8 mouse cellular contexts compared by ENCODE assay signal in the genomic region with DNA sequence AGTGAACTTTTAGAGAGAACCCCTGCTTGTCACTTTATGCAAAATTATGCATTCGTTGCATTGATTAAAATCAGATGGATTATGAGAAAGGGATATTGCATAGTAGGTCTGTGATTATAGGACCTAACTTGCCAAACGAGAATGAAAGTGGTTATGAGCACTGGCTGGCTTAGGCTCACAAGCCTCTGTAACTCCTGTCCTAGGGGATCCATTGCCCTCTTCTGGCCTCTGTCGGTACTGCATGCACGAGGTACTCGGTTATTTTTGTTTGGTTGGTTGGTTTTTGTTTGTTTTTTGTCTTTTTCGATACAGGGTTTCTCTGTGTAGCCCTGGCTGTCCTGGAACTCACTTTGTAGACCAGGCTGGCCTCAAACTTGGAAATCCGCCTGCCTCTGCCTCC. TPM values are rescaled to one million over a fixed set of nuclear protein-coding genes. Genes with fewer than 3 reads are reported as not detected.
DNase-seq lines count a peak whose midpoint lies in the region; ATAC-seq and TF ChIP-seq lines count a peak whose summit lies in the region.

No protein-coding gene starts in this region.

- H3K9ac ChIP-seq in intestine, embryonic 15.5 days, result no peak overlapping the region
- H3K9ac ChIP-seq in limb, embryonic 14.5 days (ENCODE audit: low read depth, low read length, severe bottlenecking), result no peak overlapping the region

- no peaks in the 10 kb centered on the region for H3K4me1 ChIP-seq in intestine, embryonic 15.5 days (replicated peaks)
- no peaks in the 10 kb centered on the region for H3K4me1 ChIP-seq in limb, embryonic 14.5 days (ENCODE audit: control insufficient read depth, insufficient read depth, low read length)
- H3K4me1 ChIP-seq in thymus, adult 2 months (replicated peaks; ENCODE audit: control insufficient read depth, insufficient read depth, low read length), result 0 out of 2 replicates have a peak, but pooled peaks cover 2% of the 10 kb centered on the region

- H3K27ac ChIP-seq in intestine, embryonic 15.5 days, result no peak overlapping the region
- no peak overlapping the region for H3K27ac ChIP-seq in limb, embryonic 14.5 days (replicated peaks; ENCODE audit: low read depth, low read length)
- no peak overlapping the region for H3K27ac ChIP-seq in thymus, adult 2 months (ENCODE audit: control insufficient read depth, insufficient read depth, low read length)

- H3K4me2 ChIP-seq in intestine, embryonic 15.5 days (replicated peaks), result no peak overlapping the region
- no peak overlapping the region for H3K4me2 ChIP-seq in limb, embryonic 14.5 days (replicated peaks; ENCODE audit: low read depth, low read length, severe bottlenecking)

- H3K27me3 ChIP-seq in intestine, embryonic 15.5 days (replicated peaks), result no peaks in the 10 kb centered on the region
- H3K27me3 ChIP-seq in limb, embryonic 14.5 days (ENCODE audit: control insufficient read depth, insufficient read depth, low read length), result no peaks in the 10 kb centered on the region
- no peaks in the 10 kb centered on the region for H3K27me3 ChIP-seq in thymus, adult 2 months (ENCODE audit: control insufficient read depth, insufficient read depth, low read length)

- peak; percentile 60 for DNase-seq in ovary, postnatal 10 days (ENCODE audit: low spot score)
- DNase-seq in ovary, adult 18-20 months (ENCODE audit: low spot score), result no peak
- peak; percentile 80 to 84 for DNase-seq in cerebellum, adult 18-20 months
- peak; percentile 65 for DNase-seq in forelimb bud, embryonic 11.5 days (ENCODE audit: low read depth, low spot score)
- peak; percentile 53 for DNase-seq in limb, embryonic 14.5 days (ENCODE audit: low spot score)
- peak; percentile 58 to 74 for DNase-seq in natural killer cell, adult 2 months (ENCODE audit: low spot score in 2 of 2)
- DNase-seq in thymus, adult 2 months, result peak; percentile 80

- 14% methylated on average over 7 of the region's 7 CpGs for WGBS in intestine, embryonic 15.5 days
- 15% methylated on average over 7 of the region's 7 CpGs for WGBS in limb, embryonic 14.5 days
- WGBS in thymus, adult 2 months, result 14% methylated on average over 7 of the region's 7 CpGs

- no peak for TF ChIP-seq POLR2A in limb, embryonic 14.5 days (IDR thresholded peaks at IDR 0.05; ENCODE audit: borderline replicate concordance, extremely low read depth, insufficient read depth, insufficient read length)
- TF ChIP-seq POLR2A in thymus, adult 2 months (IDR thresholded peaks at IDR 0.05; ENCODE audit: control insufficient read depth, extremely low read depth, insufficient read depth, low read length, poor library complexity), result no peak

- peak; percentile 64; the same call in 1 of the 2 replicates for ATAC-seq in intestine, embryonic 15.5 days
- ATAC-seq in limb, embryonic 14.5 days (ENCODE audit: low FRiP score, low read depth), result peak; percentile 67; the same call in 1 of the 2 replicates

- H3K36me3 ChIP-seq in intestine, embryonic 15.5 days, result no peaks in the 10 kb centered on the region
- H3K36me3 ChIP-seq in limb, embryonic 14.5 days (ENCODE audit: control insufficient read depth, insufficient read depth, low read length), result no peaks in the 10 kb centered on the region
- H3K36me3 ChIP-seq in thymus, adult 2 months (ENCODE audit: control insufficient read depth, insufficient read depth, low read length), result no peaks in the 10 kb centered on the region

- H3K9me3 ChIP-seq in intestine, embryonic 15.5 days, result no peaks in the 10 kb centered on the region
- H3K9me3 ChIP-seq in limb, embryonic 14.5 days (ENCODE audit: control insufficient read depth, low read length), result no peaks in the 10 kb centered on the region

- TF ChIP-seq CTCF in thymus, adult 2 months (IDR thresholded peaks at IDR 0.05; ENCODE audit: borderline replicate concordance, control insufficient read depth, extremely low read depth, insufficient read depth, low read length, poor library complexity), result no peak

- H3K4me3 ChIP-seq in intestine, embryonic 15.5 days (replicated peaks), result no peak overlapping the region
- no peak overlapping the region for H3K4me3 ChIP-seq in limb, embryonic 14.5 days (replicated peaks; ENCODE audit: low read length)
- no peak overlapping the region for H3K4me3 ChIP-seq in thymus, adult 2 months (ENCODE audit: control insufficient read depth, insufficient read depth, low read length)

RNA-seq across cellular contexts. Expression of gene Gins2, which starts 18.8 kb away (rescaled TPM):
- 88.4 and 88.8 TPM in 2 replicates for polyA plus RNA-seq in intestine, embryonic 15.5 days (2015; fragmentation: Nextera tagmentation; extraction: Ambion mirVana)
- polyA plus RNA-seq in limb, embryonic 14.5 days (2012; rRNA removed), result 72.3 and 97.9 TPM in 2 replicates
- polyA plus RNA-seq in limb, embryonic 14.5 days (2014; fragmentation: Nextera tagmentation; extraction: Ambion mirVana), result 92.4 and 107 TPM in 2 replicates
- polyA plus RNA-seq in thymus, adult 2 months (2012; rRNA removed), result 48.3 and 69.1 TPM in 2 replicates

RNA-seq across cellular contexts. Expression of gene 1190005I06Rik, which starts 39.5 kb away (rescaled TPM):
- 1.3 and 2.5 TPM in 2 replicates for polyA plus RNA-seq in intestine, embryonic 15.5 days (2015; fragmentation: Nextera tagmentation; extraction: Ambion mirVana)
- 6.4 and 6.6 TPM in 2 replicates for polyA plus RNA-seq in limb, embryonic 14.5 days (2012; rRNA removed)
- polyA plus RNA-seq in limb, embryonic 14.5 days (2014; fragmentation: Nextera tagmentation; extraction: Ambion mirVana), result 8.3 and 8.7 TPM in 2 replicates
- 5.6 and 6.1 TPM in 2 replicates for polyA plus RNA-seq in thymus, adult 2 months (2012; rRNA removed)

RNA-seq across cellular contexts. Expression of gene Gm27021, which starts 60.0 kb away (rescaled TPM):
- polyA plus RNA-seq in intestine, embryonic 15.5 days (2015; fragmentation: Nextera tagmentation; extraction: Ambion mirVana), result 2.0 and 2.2 TPM in 2 replicates
- polyA plus RNA-seq in limb, embryonic 14.5 days (2012; rRNA removed), result 3.4 and 4.3 TPM in 2 replicates
- polyA plus RNA-seq in limb, embryonic 14.5 days (2014; fragmentation: Nextera tagmentation; extraction: Ambion mirVana), result 2.2 and 3.0 TPM in 2 replicates
- polyA plus RNA-seq in thymus, adult 2 months (2012; rRNA removed), result 1.6 and 4.0 TPM in 2 replicates
